ENCODE assay signal across 7 mouse cellular contexts in genomic region chrX:71816401-71816857, GRCm38 (mm10). TPM values are rescaled to one million over a fixed set of nuclear protein-coding genes. Genes with fewer than 3 reads are reported as not detected.
DNase-seq lines count a peak whose midpoint lies in the region; ATAC-seq lines count a peak whose summit lies in the region.

No protein-coding gene starts in this region.

- peak overlapping the region; percentile 74 for H3K9ac ChIP-seq in embryonic facial prominence, embryonic 11.5 days (replicated peaks; ENCODE audit: low read length)
- H3K9ac ChIP-seq in limb, embryonic 11.5 days (ENCODE audit: low read length): peak overlapping the region; percentile 67
- H3K9ac ChIP-seq in midbrain, embryonic 14.5 days (replicated peaks; ENCODE audit: low read length): peak overlapping the region; percentile 60

- H3K27ac ChIP-seq in embryonic facial prominence, embryonic 11.5 days (replicated peaks; ENCODE audit: low read depth, low read length): no peak overlapping the region; the same call in 1 of the 2 replicates
- peak overlapping the region; percentile 45; the same call in 1 of the 2 replicates for H3K27ac ChIP-seq in limb, embryonic 11.5 days (replicated peaks; ENCODE audit: low read depth, low read length)
- peak overlapping the region; percentile 87 for H3K27ac ChIP-seq in midbrain, embryonic 14.5 days (replicated peaks; ENCODE audit: low read depth, low read length)

- H3K36me3 ChIP-seq in embryonic facial prominence, embryonic 11.5 days (replicated peaks; ENCODE audit: control insufficient read depth, insufficient read depth, low read depth, low read length): no peaks in the 10 kb centered on the region
- no peaks in the 10 kb centered on the region for H3K36me3 ChIP-seq in limb, embryonic 11.5 days (ENCODE audit: control insufficient read depth, insufficient read depth, low read length)
- H3K36me3 ChIP-seq in midbrain, embryonic 14.5 days (ENCODE audit: control insufficient read depth, insufficient read depth, low read length): no peaks in the 10 kb centered on the region

- no peaks in the 10 kb centered on the region for H3K4me1 ChIP-seq in embryonic facial prominence, embryonic 11.5 days (ENCODE audit: control insufficient read depth, insufficient read depth, low read length)
- H3K4me1 ChIP-seq in limb, embryonic 11.5 days (ENCODE audit: control insufficient read depth, insufficient read depth, low read length): no peaks in the 10 kb centered on the region
- H3K4me1 ChIP-seq in midbrain, embryonic 14.5 days (ENCODE audit: control insufficient read depth, insufficient read depth, low read length): peaks cover 8% of the 10 kb centered on the region; the same call in 1 of the 2 replicates

- peak; percentile 97 for ATAC-seq in embryonic facial prominence, embryonic 11.5 days (replicated peaks; ENCODE audit: insufficient number of reproducible peaks, low FRiP score, low TSS enrichment, low read depth)
- peak; percentile 95 for ATAC-seq in limb, embryonic 11.5 days (ENCODE audit: insufficient number of reproducible peaks, low FRiP score, low TSS enrichment, low read depth)
- ATAC-seq in midbrain, embryonic 14.5 days (ENCODE audit: low FRiP score, low TSS enrichment): peak; percentile 98

- WGBS in embryonic facial prominence, embryonic 11.5 days: 23% methylated on average over 32 of the region's 52 CpGs
- 18% methylated on average over 49 of the region's 52 CpGs for WGBS in limb, embryonic 11.5 days
- WGBS in midbrain, embryonic 14.5 days: 9% methylated on average over 52 of the region's 52 CpGs

- H3K9me3 ChIP-seq in embryonic facial prominence, embryonic 11.5 days (replicated peaks; ENCODE audit: control insufficient read depth, low read length): no peaks in the 10 kb centered on the region
- no peaks in the 10 kb centered on the region for H3K9me3 ChIP-seq in limb, embryonic 11.5 days (ENCODE audit: control insufficient read depth, low read length)
- H3K9me3 ChIP-seq in midbrain, embryonic 14.5 days (ENCODE audit: control insufficient read depth, low read length): no peaks in the 10 kb centered on the region

- no peaks in the 10 kb centered on the region; the same call in 1 of the 2 replicates for H3K27me3 ChIP-seq in embryonic facial prominence, embryonic 11.5 days (ENCODE audit: control insufficient read depth, insufficient read depth, low read length)
- no peaks in the 10 kb centered on the region for H3K27me3 ChIP-seq in limb, embryonic 11.5 days (ENCODE audit: control insufficient read depth, insufficient read depth, low read length)
- H3K27me3 ChIP-seq in midbrain, embryonic 14.5 days (ENCODE audit: control insufficient read depth, insufficient read depth, low read length): no peaks in the 10 kb centered on the region

- peak overlapping the region; percentile 61 for H3K4me3 ChIP-seq in embryonic facial prominence, embryonic 11.5 days (ENCODE audit: low read depth, low read length)
- H3K4me3 ChIP-seq in limb, embryonic 11.5 days (ENCODE audit: low read depth, low read length): peak overlapping the region; percentile 61
- H3K4me3 ChIP-seq in midbrain, embryonic 14.5 days (replicated peaks; ENCODE audit: low read depth, low read length): peak overlapping the region; percentile 56

- H3K4me2 ChIP-seq in embryonic facial prominence, embryonic 11.5 days (ENCODE audit: low read depth, low read length): peak overlapping the region; percentile 37
- peak overlapping the region; percentile 43 for H3K4me2 ChIP-seq in limb, embryonic 11.5 days (ENCODE audit: low read depth, severe bottlenecking)
- peak overlapping the region; percentile 56 for H3K4me2 ChIP-seq in midbrain, embryonic 14.5 days (ENCODE audit: low read length)

- peak; percentile 91 for DNase-seq in adrenal gland, postnatal 14 days
- DNase-seq in embryonic facial prominence, embryonic 11.5 days (ENCODE audit: low spot score): peak; percentile 82
- peak; percentile 99 for DNase-seq in heart, adult 11 months
- peak; percentile 86 for DNase-seq in kidney, adult 18-20 months
- DNase-seq in limb, embryonic 11.5 days (ENCODE audit: low spot score): peak; percentile 79
- DNase-seq in midbrain, embryonic 14.5 days: peak; percentile 95
- DNase-seq in spleen, adult 18-20 months: peak; percentile 70 to 72

RNA-seq across cellular contexts. Expression of gene Vma21, which starts 0.7 kb away (rescaled TPM):
- 39.1 and 43.7 TPM in 2 replicates for total RNA-seq in adrenal gland, postnatal 14 days (2021)
- polyA plus RNA-seq in embryonic facial prominence, embryonic 11.5 days (2014; fragmentation: Nextera tagmentation; extraction: Ambion mirVana): 28.9 and 38.0 TPM in 2 replicates
- polyA plus RNA-seq in limb, embryonic 11.5 days (2014; fragmentation: Nextera tagmentation; extraction: Ambion mirVana): 28.9 and 29.9 TPM in 2 replicates
- 54.6 and 59.6 TPM in 2 replicates for polyA plus RNA-seq in midbrain, embryonic 14.5 days (2014; fragmentation: Nextera tagmentation; extraction: Ambion mirVana)
